Mouse (Mus musculus) heart, postnatal 0 days (tissue): ENCODE measurements around the gene Dlx4. TPM values are rescaled to one million over a fixed set of nuclear protein-coding genes. Genes with fewer than 3 reads are reported as not detected.

Experiments used
- ATAC-seq: fragments of 200-750 bp; cut with Nextera tagmentation; 2 replicates; pipeline ENCODE4 v1.8.0; 2017; ENCODE audit warnings: low read depth, moderate number of reproducible peaks, moderate library complexity; ENCODE audit not compliant: insufficient read depth
- DNase-seq: peaks from one replicate; pipeline ENCODE4 v3.0.0-alpha.2; 2016; ENCODE audit warnings: low spot score
- H3K27ac ChIP-seq: fragments of 300-500 bp; sonication (generic); 2 replicates; pipeline ENCODE4 v1.5.1; 2014; ENCODE audit warnings: low read depth, mild to moderate bottlenecking
- H3K27me3 ChIP-seq: fragments of 300-500 bp; sonication (generic); 2 replicates; pipeline ENCODE4 v1.6.1; 2014; ENCODE audit warnings: low read length, mixed read lengths; ENCODE audit not compliant: control insufficient read depth, insufficient read depth
- H3K36me3 ChIP-seq: fragments of 300-500 bp; sonication (generic); replicated peaks from 2 replicates; pipeline ENCODE4 v1.6.1; 2014; ENCODE audit warnings: low read length, mixed read lengths; ENCODE audit not compliant: control insufficient read depth, insufficient read depth
- H3K4me1 ChIP-seq: fragments of 300-500 bp; sonication (generic); 2 replicates; pipeline ENCODE4 v1.6.1; 2014; ENCODE audit warnings: antibody characterized with exemption; ENCODE audit not compliant: control insufficient read depth, insufficient read depth
- H3K4me2 ChIP-seq: fragments of 300-500 bp; sonication (generic); 2 replicates; pipeline ENCODE4 v1.6.1; 2014; ENCODE audit warnings: low read depth, mild to moderate bottlenecking, low read length, moderate library complexity
- H3K4me3 ChIP-seq: fragments of 300-500 bp; sonication (generic); 2 replicates; pipeline ENCODE4 v1.5.1; 2014; ENCODE audit warnings: low read depth, low read length
- H3K9ac ChIP-seq: fragments of 300-500 bp; sonication (generic); replicated peaks from 2 replicates; pipeline ENCODE4 v1.6.1; 2014; ENCODE audit warnings: low read depth, low read length, mixed read lengths
- H3K9me3 ChIP-seq: fragments of 300-500 bp; sonication (generic); replicated peaks from 2 replicates; pipeline ENCODE4 v1.6.1; 2016; ENCODE audit warnings: low read length; ENCODE audit not compliant: control insufficient read depth
- CTCF ChIP-seq: IDR thresholded peaks from 2 replicates; pipeline ENCODE4 v1.5.1; 2016; ENCODE audit warnings: antibody characterized with exemption, control low read depth, low read depth
- EP300 ChIP-seq: IDR thresholded peaks from 2 replicates; pipeline ENCODE4 v1.6.1; 2016; ENCODE audit warnings: antibody characterized with exemption, low read depth
- WGBS: fragments of 180-500 bp; shearing (Covaris S2); extraction: QIAGEN DNeasy Blood & Tissue Kit; methylation state at CpG from one replicate; pipeline ENCODE4 v1.1.7; 2014; 5-methylcytosine and 5-hydroxymethylcytosine counted together
- polyA plus RNA-seq: library from polyadenylated mRNA; unstranded; fragments of >200 nt; fragmentation: Nextera tagmentation; extraction: Ambion mirVana; gene quantifications from 2 replicates; pipeline ENCODE4 v1.2.1, GENCODE M21; 2015
- total RNA-seq: library from RNA; depleted of rRNA; stranded (reverse); fragments of >200 nt; gene quantifications from 2 replicates; pipeline ENCODE4 v1.2.3, GENCODE M21; 2014; ENCODE audit warnings: low replicate concordance

Dlx4 gene
- total and polyA plus RNA-seq, 2 experiments from 2014 or later, result 0.05 TPM; not detected in 1

- TF ChIP-seq EP300 (no peak), CTCF (no peak)
- no peaks in the 10 kb centered on the region for H3K4me1 ChIP-seq
- no peaks in the 10 kb centered on the region for H3K36me3 ChIP-seq
- DNase-seq (no peak), ATAC-seq (no peak)
- H3K4me2 ChIP-seq, result no peak overlapping the region
- H3K9me3 ChIP-seq, result no peaks in the 10 kb centered on the region
- H3K27me3 ChIP-seq, result 0 out of 2 replicates have a peak, but pooled peaks cover 5% of the 10 kb centered on the region
- 78% methylated on average over 5 of the region's 5 CpGs for WGBS
- H3K27ac ChIP-seq, result no peak overlapping the region
- no peak overlapping the region for H3K4me3 ChIP-seq
- H3K9ac ChIP-seq, result no peak overlapping the region
Observed at GRCm38 (mm10) chr11:95165857-95166256, 19.8 kb upstream of the Dlx4 start.

- Histone ChIP-seq H3K9ac (no peak overlapping the region), H3K4me1 (no peaks in the 10 kb centered on the region), H3K9me3 (no peaks in the 10 kb centered on the region), H3K27ac (no peak overlapping the region), H3K36me3 (no peaks in the 10 kb centered on the region), H3K4me2 (no peak overlapping the region), H3K27me3 (peaks cover 12% of the 10 kb centered on the region; the same call in 1 of the 2 replicates), H3K4me3 (no peak overlapping the region)
- DNase-seq (no peak), ATAC-seq (no peak)
- no peak for TF ChIP-seq EP300
- TF ChIP-seq CTCF, result no peak
- WGBS, result 53% methylated on average over 4 of the region's 4 CpGs
Observed at GRCm38 (mm10) chr11:95161708-95162107, 15.6 kb upstream of the Dlx4 start.

- DNase-seq, result no peak
- no peak for TF ChIP-seq CTCF
- TF ChIP-seq EP300, result no peak
- 47% methylated on average over 7 of the region's 7 CpGs for WGBS
- Histone ChIP-seq H3K4me3 (no peak overlapping the region), H3K9me3 (no peaks in the 10 kb centered on the region), H3K9ac (no peak overlapping the region), H3K27ac (no peak overlapping the region), H3K36me3 (no peaks in the 10 kb centered on the region), H3K27me3 (peaks cover 12% of the 10 kb centered on the region; the same call in 1 of the 2 replicates), H3K4me1 (no peaks in the 10 kb centered on the region), H3K4me2 (no peak overlapping the region)
- ATAC-seq, result no peak
Observed at GRCm38 (mm10) chr11:95160693-95161092, 14.6 kb upstream of the Dlx4 start.

GRCm38 (mm10) chr11:95159763-95160371 lies 13.8 kb upstream of the Dlx4 start:
- DNase-seq (no peak), ATAC-seq (no peak)
- H3K4me2 ChIP-seq, result no peak overlapping the region
- H3K9me3 ChIP-seq, result no peaks in the 10 kb centered on the region
- TF ChIP-seq EP300 (no peak), CTCF (no peak)
- H3K9ac ChIP-seq, result no peak overlapping the region
- H3K27me3 ChIP-seq, result peaks cover 17% of the 10 kb centered on the region
- no peaks in the 10 kb centered on the region for H3K36me3 ChIP-seq
- no peaks in the 10 kb centered on the region for H3K4me1 ChIP-seq
- H3K4me3 ChIP-seq, result no peak overlapping the region
- WGBS, result 77% methylated on average over 8 of the region's 8 CpGs
- no peak overlapping the region for H3K27ac ChIP-seq

GRCm38 (mm10) chr11:95157872-95158271 lies 11.8 kb upstream of the Dlx4 start:
- Histone ChIP-seq H3K27me3 (peaks cover 30% of the 10 kb centered on the region), H3K9me3 (no peaks in the 10 kb centered on the region), H3K4me2 (no peak overlapping the region), H3K9ac (no peak overlapping the region), H3K27ac (no peak overlapping the region), H3K36me3 (no peaks in the 10 kb centered on the region), H3K4me1 (no peaks in the 10 kb centered on the region), H3K4me3 (no peak overlapping the region)
- TF ChIP-seq EP300 (no peak), CTCF (no peak)
- WGBS, result 74% methylated on average over 5 of the region's 5 CpGs
- DNase-seq (no peak), ATAC-seq (no peak)

GRCm38 (mm10) chr11:95157356-95157755 lies 11.3 kb upstream of the Dlx4 start:
- no peak for DNase-seq
- Histone ChIP-seq H3K27me3 (peaks cover 35% of the 10 kb centered on the region), H3K4me3 (no peak overlapping the region), H3K4me1 (no peaks in the 10 kb centered on the region), H3K36me3 (no peaks in the 10 kb centered on the region), H3K9me3 (no peaks in the 10 kb centered on the region), H3K4me2 (no peak overlapping the region), H3K9ac (no peak overlapping the region), H3K27ac (no peak overlapping the region)
- TF ChIP-seq CTCF (no peak), EP300 (no peak)
- 51% methylated on average over 5 of the region's 5 CpGs for WGBS
- ATAC-seq, result no peak
